Mouse (Mus musculus) frontal cortex, postnatal 14 days (tissue): ENCODE measurements around the gene Rnase4.

Source experiments
- DNase-seq, 2 experiments: peaks; one replicate each; pipeline ENCODE4 v3.0.0; 2022; ENCODE audit warnings: low spot score in 2 of 2

Gene Rnase4

DNA sequence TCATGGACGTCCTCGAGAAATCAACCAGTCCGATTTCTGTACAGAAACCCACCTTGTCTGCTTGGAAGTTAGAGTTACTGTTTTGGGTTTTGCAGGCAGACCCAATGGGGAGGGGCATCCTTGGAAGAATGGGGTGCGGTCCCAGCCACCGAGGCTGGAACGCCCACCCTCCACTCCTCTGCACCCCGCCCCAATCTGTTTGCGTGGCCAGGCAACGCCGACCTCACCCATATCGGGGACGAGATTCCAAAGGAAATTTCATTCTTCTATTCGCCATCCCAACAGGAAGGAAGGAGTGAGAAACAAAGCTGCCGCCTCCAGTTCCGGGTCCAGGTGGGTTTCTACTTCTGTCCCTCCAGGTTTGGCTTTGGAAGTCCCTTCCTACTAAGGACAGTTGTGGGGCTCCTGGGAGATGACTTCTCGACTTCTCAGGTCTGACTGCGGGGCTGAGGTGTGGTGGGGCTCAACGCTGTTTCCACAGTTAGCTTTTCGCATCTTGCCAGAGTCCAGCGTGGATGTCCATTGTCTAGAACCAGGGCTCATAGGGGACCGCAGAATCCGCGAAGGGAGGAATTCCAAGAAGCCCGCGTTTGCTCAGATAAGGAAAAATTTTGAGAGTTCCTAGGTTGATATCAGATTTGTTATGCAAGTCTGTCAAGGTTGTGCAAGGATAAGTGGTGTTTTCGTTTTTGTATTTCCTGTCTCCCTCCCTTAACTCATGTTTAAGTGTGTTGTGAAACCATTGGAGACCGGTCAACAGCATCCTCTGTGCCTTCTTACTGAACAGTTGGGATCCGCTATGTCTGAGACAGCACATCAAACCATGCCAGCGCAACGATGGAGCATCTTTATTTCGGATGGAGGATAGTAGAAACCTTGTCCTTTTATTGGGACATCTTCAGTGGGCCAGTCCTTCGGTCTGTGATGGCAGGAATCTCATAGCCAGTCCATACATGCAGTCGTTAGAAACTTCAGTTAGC is at the start of gene Rnase4, which contains the start of gene Ang:
Gene Rnase4, plus strand, starts transcription at position 157 of the 980 bp plus-strand sequence.
Gene Ang, plus strand, starts transcription at position 230 of the 980 bp plus-strand sequence.
- DNase-seq = peak in 1 of 2 experiments; percentile 24

- no peak for DNase-seq
Measured at GRCm38 (mm10) chr14:51041769-51042168, 49.1 kb upstream of the Rnase4 start, which contains the start of gene Rnase9. Gene Rnase9 (minus strand): TSS chr14:51041869.

GRCm38 (mm10) chr14:51047846-51048245 is 43.0 kb upstream of the Rnase4 start:
- DNase-seq = no peak

GRCm38 (mm10) chr14:51050063-51050462 is 40.8 kb upstream of the Rnase4 start, which contains the start of gene Rnase11:
Gene Rnase11 (minus strand): TSS chr14:51050163.
- DNase-seq = no peak

GRCm38 (mm10) chr14:51051941-51052340 is 38.9 kb upstream of the Rnase4 start:
- no peak for DNase-seq

DNA sequence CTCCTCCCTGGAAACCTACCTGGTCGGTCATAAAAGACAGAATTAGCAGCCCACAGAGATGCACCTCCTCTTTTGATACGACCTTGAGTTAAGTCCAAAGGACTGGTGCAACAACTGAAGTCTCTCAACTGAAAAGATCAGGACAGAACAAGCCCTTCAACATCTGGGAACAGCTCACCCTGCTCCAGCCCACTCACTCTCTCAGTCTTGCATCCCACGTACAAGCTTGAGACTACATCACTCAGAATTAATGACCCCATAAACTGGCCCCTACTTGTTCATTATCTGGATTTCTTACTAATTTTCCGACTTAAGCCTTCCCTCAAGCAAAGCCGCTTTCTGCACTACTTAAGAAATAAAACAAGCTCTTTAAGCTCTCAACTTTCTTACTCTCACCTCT is 37.7 kb upstream of the Rnase4 start:
- no peak for DNase-seq

DNA sequence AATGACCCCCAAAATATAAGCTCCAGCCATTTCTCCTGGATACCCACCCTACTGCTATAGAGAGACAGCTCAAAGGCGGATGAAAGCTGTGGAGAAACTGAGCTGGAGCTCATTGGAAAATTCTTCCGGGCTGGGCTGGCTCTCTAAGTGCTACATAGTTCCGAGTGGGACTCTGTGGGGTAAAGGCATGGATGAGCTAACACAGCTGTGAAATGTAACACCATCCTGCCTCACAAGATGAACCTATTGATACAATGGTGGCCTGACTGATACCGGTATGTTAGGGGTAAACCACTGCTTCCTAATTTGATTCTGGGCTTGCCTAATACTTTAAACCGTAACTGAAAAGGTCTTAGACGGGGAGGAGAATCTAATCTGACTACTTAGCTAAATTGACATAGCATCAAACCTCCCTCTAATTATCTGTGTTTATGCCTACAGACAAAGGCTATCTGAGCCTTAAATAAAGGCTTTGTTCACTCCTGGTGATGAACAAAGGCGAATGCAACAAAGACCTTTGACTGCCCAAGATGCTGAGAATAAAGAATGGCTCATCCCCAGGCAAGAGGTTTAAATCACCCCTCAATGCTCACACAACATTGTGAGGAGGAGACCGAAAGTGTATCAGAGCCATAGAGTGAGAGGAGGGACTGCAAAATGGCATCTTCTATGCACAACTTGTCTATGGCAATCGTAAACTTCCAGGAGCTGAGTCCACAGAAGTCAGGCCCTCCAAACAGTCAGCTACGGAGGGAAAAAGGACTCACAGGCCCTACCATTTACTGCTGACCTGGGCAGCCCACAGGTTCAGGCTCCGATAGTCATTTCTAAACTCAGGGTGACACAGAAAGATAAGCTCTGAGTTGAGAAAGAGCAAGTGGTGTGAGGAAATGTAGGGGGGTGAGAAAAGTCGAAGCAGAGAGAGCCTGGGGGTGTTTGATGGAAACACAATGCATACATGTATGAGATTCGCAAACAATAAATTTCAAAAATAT is 36.3 kb upstream of the Rnase4 start:
- no peak for DNase-seq

- DNase-seq = no peak
Measured at GRCm38 (mm10) chr14:51057401-51057831, 33.5 kb upstream of the Rnase4 start, which contains the start of gene Rnase12. Gene Rnase12 (minus strand): TSS chr14:51057661.

GRCm38 (mm10) chr14:51060761-51061160 is 30.1 kb upstream of the Rnase4 start:
- DNase-seq = no peak

GRCm38 (mm10) chr14:51068956-51069355 is 21.9 kb upstream of the Rnase4 start:
- no peak for DNase-seq

- no peak for DNase-seq
Measured at GRCm38 (mm10) chr14:51069617-51070016, 21.3 kb upstream of the Rnase4 start.

- no peak for DNase-seq
Measured at GRCm38 (mm10) chr14:51074335-51074734, 16.5 kb upstream of the Rnase4 start, which contains the start of gene Olfr750. Gene Olfr750 (minus strand): TSS chr14:51074435.

GRCm38 (mm10) chr14:51079180-51079579 is 11.7 kb upstream of the Rnase4 start:
- DNase-seq = no peak

DNA sequence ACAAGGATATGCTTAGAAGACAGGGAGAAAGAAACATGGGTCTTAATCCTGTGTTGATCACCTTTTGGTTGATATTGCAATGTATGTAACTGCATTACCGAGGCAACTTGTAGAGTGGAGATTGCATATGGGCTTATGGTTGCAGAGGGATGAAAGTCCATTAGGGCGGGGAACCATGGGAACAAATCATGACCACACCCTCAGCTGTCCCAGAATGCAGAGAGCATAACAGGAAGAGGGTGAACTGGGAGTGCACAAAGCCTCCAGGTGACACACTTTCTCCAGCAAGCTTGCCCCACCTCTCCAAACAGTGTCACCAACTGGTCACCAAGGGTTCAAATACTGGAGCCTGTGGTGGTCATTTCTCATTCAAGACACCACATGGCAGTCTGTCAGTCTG is 9.8 kb upstream of the Rnase4 start:
- no peak for DNase-seq

DNA sequence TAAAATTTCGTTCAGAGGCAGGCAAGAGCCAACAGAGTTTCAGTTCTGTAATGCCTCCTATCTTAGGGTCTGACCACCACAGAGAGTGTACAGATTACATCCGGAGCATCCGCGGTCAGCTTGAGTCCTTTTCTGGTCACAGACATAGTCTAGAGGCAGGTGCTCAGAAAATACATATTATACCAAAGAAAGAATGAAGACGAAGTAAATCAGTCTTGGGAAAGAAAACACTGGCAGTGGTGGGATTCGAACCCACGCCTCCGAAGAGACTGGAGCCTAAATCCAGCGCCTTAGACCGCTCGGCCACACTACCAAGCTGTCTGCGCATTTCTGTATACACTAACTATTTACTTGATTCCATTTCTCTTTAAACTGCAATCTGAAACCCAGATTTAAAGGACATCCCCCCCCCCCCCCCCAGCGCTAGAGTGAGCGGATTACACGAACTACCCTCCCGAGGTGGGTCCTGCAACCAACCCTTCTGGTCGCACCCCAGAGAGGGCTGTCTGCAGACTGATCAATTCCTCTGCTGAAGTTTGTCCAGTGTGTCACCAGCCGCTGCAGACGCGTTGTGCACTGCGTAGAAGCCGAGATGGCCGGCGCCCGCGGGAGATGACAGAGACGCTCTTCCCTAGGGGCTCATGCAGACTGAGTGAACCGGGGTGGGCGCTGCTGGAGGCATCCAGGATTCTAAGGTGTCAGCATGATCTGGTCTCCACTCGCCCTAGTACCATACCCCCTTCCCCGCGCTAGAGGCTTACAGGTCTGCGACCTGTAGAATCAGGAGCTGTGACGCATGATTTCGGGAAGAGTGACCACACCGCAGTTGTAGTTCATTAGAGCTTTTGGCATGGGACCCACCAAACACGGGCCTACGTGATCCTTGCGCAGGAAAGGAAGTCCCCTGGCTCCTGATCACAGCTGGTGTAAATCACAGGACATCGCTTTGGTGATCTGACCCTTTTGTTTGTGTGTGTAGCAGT is 8.0 kb upstream of the Rnase4 start:
- DNase-seq = peak in 1 of 2 experiments; percentile 57

- DNase-seq = no peak
Measured at GRCm38 (mm10) chr14:51083805-51084204, 7.1 kb upstream of the Rnase4 start.

DNA sequence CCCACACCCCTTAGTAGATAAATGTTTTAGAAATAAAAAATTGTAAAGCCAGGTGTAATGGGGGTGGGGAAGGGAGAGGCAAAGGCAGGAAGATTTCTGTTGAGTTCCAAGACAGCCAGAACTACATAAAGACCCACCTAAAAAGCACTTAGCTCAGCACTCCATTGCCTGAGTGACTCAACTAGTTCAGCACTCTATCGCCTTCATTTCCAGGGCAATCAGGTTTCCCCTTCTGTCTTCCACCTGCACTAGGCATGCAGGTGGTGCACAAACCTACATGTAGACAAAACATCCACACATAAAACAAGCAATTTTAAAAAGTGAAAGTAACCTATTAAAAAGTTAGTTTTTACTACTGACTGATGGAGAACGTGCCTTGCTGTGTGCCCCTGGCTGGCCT is 5.8 kb upstream of the Rnase4 start:
- DNase-seq = no peak

DNA sequence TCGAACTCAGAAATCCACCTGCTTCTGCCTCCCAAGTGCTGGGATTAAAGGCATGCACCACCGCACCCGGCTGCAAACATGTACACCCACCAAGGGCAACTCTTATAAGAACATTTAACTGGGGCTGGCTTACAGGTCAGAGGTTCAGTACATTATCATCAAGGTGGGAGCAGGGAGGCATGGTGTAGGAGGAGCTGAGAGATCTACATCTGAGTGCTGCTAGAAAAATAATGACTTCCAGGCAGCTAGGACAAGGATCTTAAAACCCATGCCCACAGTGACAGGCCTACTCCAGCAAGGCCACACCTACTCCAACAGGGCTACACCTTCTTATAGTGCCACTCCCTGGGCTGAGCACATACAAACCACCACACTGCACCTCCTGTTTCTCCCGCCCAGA is 5.0 kb upstream of the Rnase4 start:
- no peak for DNase-seq

DNA sequence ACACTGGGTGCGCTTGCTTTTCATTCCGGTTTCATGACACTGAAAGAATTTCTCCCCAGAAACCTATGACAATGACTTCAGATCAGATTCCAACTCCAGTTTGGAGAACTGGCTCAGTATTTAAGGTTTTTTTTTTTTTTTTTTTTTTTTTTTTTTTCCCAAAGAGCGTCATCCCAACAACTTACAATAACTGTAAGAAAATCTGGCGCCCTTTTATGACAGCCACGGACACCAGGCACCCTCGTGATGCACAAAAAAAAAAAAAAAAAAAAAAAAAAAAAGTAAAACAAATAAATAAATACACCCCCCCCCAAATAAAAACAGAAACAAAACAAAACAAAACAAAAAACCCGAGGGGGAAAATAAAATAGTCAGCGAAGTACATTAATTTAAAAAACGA is 3.1 kb upstream of the Rnase4 start:
- no peak for DNase-seq
